Mouse (Mus musculus) intestine, postnatal 0 days (tissue): ENCODE measurements around the gene Ppp4r4. TPM values are rescaled to one million over a fixed set of nuclear protein-coding genes. Genes with fewer than 3 reads are reported as not detected.

ENCODE experiments used
- ATAC-seq: fragments of 200-750 bp; cut with Nextera tagmentation; 2 replicates; pipeline ENCODE4 v1.8.0; 2017; ENCODE audit warnings: mild to moderate bottlenecking, moderate TSS enrichment, moderate library complexity
- H3K27ac ChIP-seq: fragments of 300-500 bp; sonication (generic); 2 replicates; pipeline ENCODE4 v1.5.1; 2014; ENCODE audit warnings: mild to moderate bottlenecking, low read depth, low read length, moderate library complexity
- H3K27me3 ChIP-seq: fragments of 300-500 bp; sonication (generic); replicated peaks from 2 replicates; pipeline ENCODE4 v1.6.1; 2014; ENCODE audit warnings: low read length, mixed read lengths; ENCODE audit not compliant: control insufficient read depth, insufficient read depth
- H3K36me3 ChIP-seq: fragments of 300-500 bp; sonication (generic); 2 replicates; pipeline ENCODE4 v1.6.1; 2014; ENCODE audit warnings: mild to moderate bottlenecking, moderate library complexity; ENCODE audit not compliant: control insufficient read depth, insufficient read depth
- H3K4me1 ChIP-seq: fragments of 300-500 bp; sonication (generic); replicated peaks from 2 replicates; pipeline ENCODE4 v1.6.1; 2014; ENCODE audit warnings: antibody characterized with exemption, low read length, mixed read lengths; ENCODE audit not compliant: control insufficient read depth, insufficient read depth
- H3K4me2 ChIP-seq: fragments of 300-500 bp; sonication (generic); replicated peaks from 2 replicates; pipeline ENCODE4 v1.6.1; 2014; ENCODE audit warnings: low read depth, mild to moderate bottlenecking, moderate library complexity
- H3K4me3 ChIP-seq: fragments of 300-500 bp; sonication (generic); 2 replicates; pipeline ENCODE4 v1.5.1; 2014; ENCODE audit warnings: low read depth, low read length
- H3K9ac ChIP-seq: fragments of 300-500 bp; sonication (generic); 2 replicates; pipeline ENCODE4 v1.6.1; 2014; ENCODE audit warnings: mild to moderate bottlenecking, low read depth, low read length
- H3K9me3 ChIP-seq: fragments of 300-500 bp; sonication (generic); 2 replicates; pipeline ENCODE4 v1.6.1; 2016; ENCODE audit warnings: mixed run types; ENCODE audit not compliant: control insufficient read depth
- CTCF ChIP-seq: sonication (generic); IDR thresholded peaks from 2 replicates; pipeline ENCODE4 v1.5.1; 2016; ENCODE audit warnings: low read depth, mild to moderate bottlenecking, control low read depth, antibody characterized with exemption, moderate library complexity
- WGBS: fragments of 180-500 bp; shearing (Covaris S2); extraction: QIAGEN DNeasy Blood & Tissue Kit; methylation state at CpG from one replicate; pipeline ENCODE4 v1.1.7; 2014; 5-methylcytosine and 5-hydroxymethylcytosine counted together
- polyA plus RNA-seq: library from polyadenylated mRNA; unstranded; fragments of >200 nt; fragmentation: Nextera tagmentation; extraction: Ambion mirVana; gene quantifications from 2 replicates; pipeline ENCODE4 v1.2.1, GENCODE M21; 2015

The Ppp4r4 gene
- polyA plus RNA-seq, 1 experiment from 2014 or later: 0.56 TPM

DNA sequence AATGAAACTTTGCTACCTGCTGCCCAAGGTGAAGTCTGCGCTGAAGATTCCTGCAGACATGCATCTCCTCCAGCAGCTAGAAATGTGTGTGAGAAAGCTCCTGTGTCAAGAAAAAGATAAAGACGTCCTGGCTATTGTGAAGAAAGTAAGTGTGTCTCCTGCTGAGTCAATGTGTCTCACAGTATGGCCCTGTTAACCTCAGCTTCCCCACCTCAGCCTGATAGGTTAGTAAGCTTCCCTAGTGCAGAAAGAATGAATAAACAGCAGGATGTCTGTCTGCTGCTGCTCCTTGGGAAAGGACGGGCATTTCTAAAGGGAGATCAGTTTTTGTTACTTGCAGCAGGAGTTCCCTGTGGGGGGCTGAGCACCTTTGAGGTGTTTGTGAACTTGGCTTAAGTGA is 68.3 kb downstream of the Ppp4r4 start:
- H3K4me2 ChIP-seq: no peak overlapping the region
- no peak overlapping the region for H3K4me3 ChIP-seq
- no peak overlapping the region for H3K27ac ChIP-seq
- no peaks in the 10 kb centered on the region for H3K4me1 ChIP-seq
- no peaks in the 10 kb centered on the region for H3K9me3 ChIP-seq
- H3K36me3 ChIP-seq: no peaks in the 10 kb centered on the region
- 62% methylated on average over 3 of the region's 3 CpGs for WGBS
- ATAC-seq: no peak
- TF ChIP-seq CTCF: no peak
- H3K9ac ChIP-seq: no peak overlapping the region
- 0 out of 2 replicates have a peak, but pooled peaks cover 4% of the 10 kb centered on the region for H3K27me3 ChIP-seq

DNA sequence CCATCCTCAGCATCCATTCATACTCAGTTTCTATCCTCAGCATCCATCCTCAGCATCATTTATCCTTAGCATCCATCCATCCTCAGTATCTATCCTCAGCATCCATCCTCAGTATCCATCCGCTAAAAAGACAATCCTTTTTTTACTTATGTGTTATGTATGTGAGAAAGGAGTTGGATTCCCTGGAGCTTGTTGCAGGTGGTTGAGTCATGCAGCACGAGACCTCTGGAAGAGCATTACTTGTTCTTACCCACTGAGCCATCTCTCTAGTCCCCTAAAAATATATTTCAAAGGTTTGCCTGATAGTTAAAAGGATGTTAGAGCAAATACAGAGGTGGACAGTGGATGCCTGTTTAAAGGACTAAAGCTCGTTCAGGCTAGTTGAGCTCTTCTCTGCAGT is 69.8 kb downstream of the Ppp4r4 start:
- H3K4me1 ChIP-seq: no peaks in the 10 kb centered on the region
- H3K36me3 ChIP-seq: no peaks in the 10 kb centered on the region
- no peak overlapping the region for H3K4me2 ChIP-seq
- H3K9ac ChIP-seq: no peak overlapping the region
- H3K9me3 ChIP-seq: no peaks in the 10 kb centered on the region
- ATAC-seq: no peak
- 86% methylated on average over 3 of the region's 3 CpGs for WGBS
- no peak for TF ChIP-seq CTCF
- H3K27me3 ChIP-seq: 0 out of 2 replicates have a peak, but pooled peaks cover 4% of the 10 kb centered on the region
- no peak overlapping the region for H3K4me3 ChIP-seq
- H3K27ac ChIP-seq: no peak overlapping the region

GRCm38 (mm10) chr12:103615141-103615540 is 83.1 kb downstream of the Ppp4r4 start:
- H3K4me3 ChIP-seq: no peak overlapping the region
- H3K4me2 ChIP-seq: no peak overlapping the region
- no peaks in the 10 kb centered on the region for H3K27me3 ChIP-seq
- no peak overlapping the region for H3K27ac ChIP-seq
- 82% methylated on average over 1 of the region's 1 CpGs for WGBS
- H3K9ac ChIP-seq: no peak overlapping the region
- no peak for ATAC-seq
- no peaks in the 10 kb centered on the region for H3K9me3 ChIP-seq
- TF ChIP-seq CTCF: no peak
- no peaks in the 10 kb centered on the region for H3K36me3 ChIP-seq
- H3K4me1 ChIP-seq: 0 out of 2 replicates have a peak, but pooled peaks cover 2% of the 10 kb centered on the region

- H3K4me2 ChIP-seq: no peak overlapping the region
- no peak overlapping the region for H3K27ac ChIP-seq
- H3K4me1 ChIP-seq: 0 out of 2 replicates have a peak, but pooled peaks cover 2% of the 10 kb centered on the region
- ATAC-seq: no peak; the same call in 1 of the 2 replicates
- no peaks in the 10 kb centered on the region for H3K27me3 ChIP-seq
- no peak overlapping the region for H3K4me3 ChIP-seq
- WGBS: 49% methylated on average over 4 of the region's 4 CpGs
- no peak overlapping the region for H3K9ac ChIP-seq
- no peak for TF ChIP-seq CTCF
- H3K9me3 ChIP-seq: no peaks in the 10 kb centered on the region
- no peaks in the 10 kb centered on the region for H3K36me3 ChIP-seq
These were observed 83.7 kb downstream of the Ppp4r4 start for GRCm38 (mm10) chr12:103615734-103616133.

- ATAC-seq: no peak
- Histone ChIP-seq H3K27me3 (no peaks in the 10 kb centered on the region), H3K27ac (no peak overlapping the region), H3K9ac (no peak overlapping the region), H3K4me2 (no peak overlapping the region), H3K36me3 (no peaks in the 10 kb centered on the region), H3K9me3 (no peaks in the 10 kb centered on the region), H3K4me3 (no peak overlapping the region), H3K4me1 (0 out of 2 replicates have a peak, but pooled peaks cover 2% of the 10 kb centered on the region)
- no peak for TF ChIP-seq CTCF
- WGBS: 41% methylated on average over 10 of the region's 10 CpGs
These were observed 84.8 kb downstream of the Ppp4r4 start for GRCm38 (mm10) chr12:103616860-103617261.

GRCm38 (mm10) chr12:103631203-103631612 is 99.1 kb downstream of the Ppp4r4 start, which contains the start of gene Serpina10:
Serpina10 (minus strand) TSS chr12:103631444.
- 52% methylated on average over 3 of the region's 3 CpGs for WGBS
- Histone ChIP-seq H3K27ac (no peak within 1 kb of the TSS), H3K4me2 (no peak within 1 kb of the TSS), H3K9ac (no peak within 1 kb of the TSS), H3K4me3 (no peak within 1 kb of the TSS), H3K27me3 (no peaks in the 10 kb centered on the region), H3K36me3 (no peaks in the 10 kb centered on the region), H3K4me1 (no peaks in the 10 kb centered on the region), H3K9me3 (no peaks in the 10 kb centered on the region)
- ATAC-seq: no peak
- TF ChIP-seq CTCF: no peak

DNA sequence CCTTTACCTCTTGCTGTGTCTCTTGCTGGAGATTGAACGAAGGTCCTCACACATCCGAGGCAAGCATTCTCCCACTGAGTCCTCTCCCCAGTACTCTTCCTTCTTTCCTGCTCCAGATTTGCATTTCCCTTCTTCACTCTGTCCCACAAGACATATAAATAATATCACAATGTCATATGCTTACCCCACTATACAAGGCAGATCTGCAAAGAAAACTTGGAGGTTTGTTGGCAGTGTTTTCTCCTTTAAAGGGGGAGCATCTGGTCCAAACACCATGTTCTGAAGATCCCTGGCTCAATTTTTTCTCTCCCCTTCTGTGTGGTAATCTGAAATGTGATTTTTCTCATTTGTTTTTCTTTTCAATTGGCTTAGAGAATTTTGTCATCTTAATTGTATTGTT is 102.3 kb downstream of the Ppp4r4 start:
- H3K9ac ChIP-seq: no peak overlapping the region
- WGBS: 84% methylated on average over 2 of the region's 2 CpGs
- H3K36me3 ChIP-seq: no peaks in the 10 kb centered on the region
- no peak overlapping the region for H3K4me2 ChIP-seq
- H3K27me3 ChIP-seq: no peaks in the 10 kb centered on the region
- no peaks in the 10 kb centered on the region for H3K4me1 ChIP-seq
- no peaks in the 10 kb centered on the region for H3K9me3 ChIP-seq
- no peak overlapping the region for H3K4me3 ChIP-seq
- TF ChIP-seq CTCF: no peak
- H3K27ac ChIP-seq: no peak overlapping the region
- no peak for ATAC-seq
